Mouse (Mus musculus) bone marrow macrophage, adult 2 months (primary cell): ENCODE measurements around the gene Ctdsp2. TPM values are rescaled to one million over a fixed set of nuclear protein-coding genes. Genes with fewer than 3 reads are reported as not detected.

Experiments
- H3K27ac ChIP-seq: 2 replicates; pipeline ENCODE4 v1.5.1; 2012; ENCODE audit warnings: low read depth, low read length; ENCODE audit not compliant: insufficient read depth
- H3K4me1 ChIP-seq: 2 replicates; pipeline ENCODE4 v1.6.1; 2012; ENCODE audit warnings: low read length; ENCODE audit not compliant: control insufficient read depth, insufficient read depth
- H3K4me3 ChIP-seq: 2 replicates; pipeline ENCODE4 v1.5.1; 2012; ENCODE audit warnings: mild to moderate bottlenecking, low read length, moderate library complexity; ENCODE audit not compliant: insufficient read depth
- CTCF ChIP-seq: IDR thresholded peaks from 2 replicates; pipeline ENCODE4 v1.5.1; 2012; ENCODE audit warnings: low read depth, mild to moderate bottlenecking, low read length, moderate library complexity
- POLR2A ChIP-seq: IDR thresholded peaks from 2 replicates; pipeline ENCODE4 v1.6.1; 2012; ENCODE audit warnings: mild to moderate bottlenecking, low read depth, low read length, borderline replicate concordance
- polyA plus RNA-seq: library from polyadenylated mRNA; stranded (reverse); fragments of >200 nt; gene quantifications from 2 replicates; pipeline ENCODE4 v1.2.4, GENCODE M21; 2012; ENCODE audit not compliant: missing spikeins, insufficient read depth, insufficient read length

Gene Ctdsp2
- polyA plus RNA-seq, 1 experiment: 123 TPM

DNA sequence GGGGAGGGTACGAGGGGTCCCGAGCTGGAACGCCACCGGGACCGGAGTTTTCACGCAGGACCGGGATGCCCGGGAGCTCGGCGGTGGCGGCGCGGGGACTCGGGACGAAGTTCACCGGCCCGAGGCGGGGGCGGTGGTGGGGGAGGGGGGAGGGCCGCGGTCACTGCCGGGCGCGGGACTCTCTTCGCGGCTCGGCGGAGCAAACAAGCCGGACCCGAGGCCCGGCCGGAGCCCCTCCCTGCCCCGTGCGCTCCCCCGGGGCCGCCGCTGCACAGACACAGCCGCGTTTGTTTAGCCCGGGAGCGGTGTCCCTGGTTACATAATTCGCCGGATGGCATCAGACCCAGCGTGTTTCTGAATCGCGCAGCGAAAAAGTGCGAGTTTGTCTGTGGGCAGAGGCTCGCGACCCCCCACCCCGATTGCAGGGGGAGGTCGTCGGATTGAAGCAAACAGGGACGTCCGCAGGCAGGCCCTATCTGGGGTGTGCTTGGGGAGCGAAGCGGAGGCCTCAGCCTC is 1.2 kb downstream of the Ctdsp2 start:
- Histone ChIP-seq H3K4me1 (peaks cover 39% of the 10 kb centered on the region), H3K4me3 (peak overlapping the region; percentile 81), H3K27ac (no peak overlapping the region)
- TF ChIP-seq CTCF (no peak), POLR2A (no peak)

DNA sequence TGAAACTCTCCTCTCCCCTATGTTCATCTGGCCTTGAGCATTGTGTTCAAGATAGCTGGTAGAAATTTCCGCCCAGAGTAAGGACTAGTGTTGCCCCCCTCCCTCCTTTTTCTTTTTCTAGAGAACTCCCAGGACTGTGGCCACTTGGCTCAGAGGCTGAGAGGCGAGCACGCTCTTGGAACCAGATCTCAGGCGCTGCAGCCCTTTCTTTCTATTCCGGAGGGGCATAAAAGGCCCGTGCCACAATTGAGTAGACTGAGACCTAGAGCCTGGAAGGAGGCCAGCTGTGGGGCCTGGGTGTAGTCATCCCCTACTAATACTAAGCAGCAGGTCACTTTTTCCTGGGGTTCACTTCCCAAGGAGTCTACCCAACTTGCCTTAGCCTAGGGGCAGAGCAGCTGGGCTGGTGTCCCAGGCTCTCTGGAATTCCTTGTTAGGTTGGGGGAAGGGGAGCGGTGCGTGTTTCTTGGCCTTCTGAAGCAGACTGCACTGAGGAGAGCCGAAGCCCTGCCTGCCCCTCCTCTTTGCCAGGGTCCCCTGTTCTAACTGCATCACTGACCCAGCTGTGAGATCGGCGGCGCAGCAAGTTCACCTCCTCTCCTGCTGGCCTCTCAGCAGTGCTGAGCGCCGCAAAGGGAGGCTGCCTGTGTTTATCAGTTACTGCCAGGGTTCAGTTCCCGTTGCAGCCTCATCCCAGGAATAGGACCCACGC is 1.9 kb downstream of the Ctdsp2 start:
- Histone ChIP-seq H3K4me1 (peaks cover 45% of the 10 kb centered on the region), H3K4me3 (peak overlapping the region; percentile 81), H3K27ac (no peak overlapping the region)
- TF ChIP-seq CTCF (no peak), POLR2A (no peak)

DNA sequence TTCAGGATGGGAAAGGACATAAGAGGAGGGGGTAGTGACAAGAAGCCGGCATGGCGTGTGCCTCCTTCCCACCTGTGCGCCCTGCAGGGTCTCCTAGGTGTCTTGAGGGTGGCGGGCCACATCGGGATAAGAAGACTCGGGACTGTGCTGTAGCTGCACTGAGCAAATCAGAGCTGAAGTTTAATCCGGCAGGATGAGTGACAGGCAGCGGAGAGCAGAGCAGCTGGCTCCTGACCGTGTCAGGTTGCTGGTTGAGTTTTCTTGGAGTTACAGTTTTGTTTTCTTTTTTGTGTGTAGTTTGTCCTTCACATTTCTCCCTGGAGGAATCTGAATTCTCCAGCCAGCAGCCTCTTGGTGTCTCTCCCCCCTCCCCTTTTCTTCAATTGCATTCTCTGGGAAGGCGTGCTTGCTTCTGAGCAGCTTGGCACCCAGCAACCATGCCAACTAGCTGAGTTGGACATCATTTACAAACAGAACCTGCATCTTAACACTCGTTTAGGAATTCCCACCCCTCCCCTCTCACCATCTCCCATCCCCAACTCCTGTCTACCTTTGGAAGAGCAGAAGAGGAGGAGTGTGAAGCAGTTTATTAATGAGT is 2.5 kb downstream of the Ctdsp2 start:
- Histone ChIP-seq H3K27ac (no peak overlapping the region), H3K4me3 (peak overlapping the region; percentile 81; the same call in 1 of the 2 replicates), H3K4me1 (peaks cover 47% of the 10 kb centered on the region)
- TF ChIP-seq POLR2A: no peak
- TF ChIP-seq CTCF: no peak

DNA sequence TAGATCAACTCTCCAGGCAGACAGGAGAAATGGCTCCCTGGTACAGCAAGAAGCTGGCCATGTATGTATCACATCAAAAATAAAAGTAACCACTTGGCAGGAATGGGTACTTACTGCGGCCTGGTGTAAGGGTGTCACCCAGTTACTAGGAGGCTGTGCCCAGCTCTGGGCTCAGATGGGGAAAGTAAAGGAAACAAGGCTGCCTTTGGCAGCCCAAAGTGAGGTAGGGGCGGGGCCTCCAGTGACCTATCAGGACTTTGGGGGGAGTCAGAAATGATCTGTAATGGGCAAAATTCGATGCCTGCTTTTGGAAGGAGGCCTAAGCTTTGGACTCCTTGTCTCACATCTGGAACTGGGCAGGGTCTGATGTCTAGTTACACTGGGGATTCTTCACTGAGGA is 3.2 kb downstream of the Ctdsp2 start:
- TF ChIP-seq POLR2A: no peak
- TF ChIP-seq CTCF: no peak
- H3K27ac ChIP-seq: no peak overlapping the region
- H3K4me1 ChIP-seq: peaks cover 54% of the 10 kb centered on the region
- no peak overlapping the region for H3K4me3 ChIP-seq

DNA sequence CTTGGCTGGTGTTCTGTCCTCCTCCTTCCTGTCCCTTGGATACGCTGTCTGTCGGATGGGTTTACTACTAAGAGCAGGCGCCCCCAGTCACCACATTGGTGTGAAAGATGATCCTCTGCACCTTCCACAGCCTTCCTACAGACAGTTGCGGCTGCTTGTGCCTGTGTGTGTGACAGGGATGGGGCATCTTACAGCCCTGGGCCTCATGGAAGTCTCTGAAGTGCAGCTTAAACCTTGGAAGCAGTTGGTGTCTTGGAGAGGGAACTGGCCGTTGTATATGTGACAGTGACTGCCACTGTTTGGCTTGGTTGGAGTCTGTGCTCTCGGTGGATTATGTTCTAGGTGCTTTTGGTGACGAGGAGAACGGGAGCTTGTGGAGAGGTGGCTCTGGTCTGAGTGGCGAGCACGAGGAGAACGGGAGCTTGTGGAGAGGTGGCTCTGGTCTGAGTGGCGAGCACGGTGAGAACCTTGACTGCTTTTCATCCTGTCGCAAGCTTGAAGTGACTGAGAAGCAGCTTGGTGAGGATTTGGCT is 4.7 kb downstream of the Ctdsp2 start:
- H3K27ac ChIP-seq: no peak overlapping the region
- no peak for TF ChIP-seq CTCF
- no peak for TF ChIP-seq POLR2A
- H3K4me1 ChIP-seq: peaks cover 69% of the 10 kb centered on the region
- no peak overlapping the region for H3K4me3 ChIP-seq

DNA sequence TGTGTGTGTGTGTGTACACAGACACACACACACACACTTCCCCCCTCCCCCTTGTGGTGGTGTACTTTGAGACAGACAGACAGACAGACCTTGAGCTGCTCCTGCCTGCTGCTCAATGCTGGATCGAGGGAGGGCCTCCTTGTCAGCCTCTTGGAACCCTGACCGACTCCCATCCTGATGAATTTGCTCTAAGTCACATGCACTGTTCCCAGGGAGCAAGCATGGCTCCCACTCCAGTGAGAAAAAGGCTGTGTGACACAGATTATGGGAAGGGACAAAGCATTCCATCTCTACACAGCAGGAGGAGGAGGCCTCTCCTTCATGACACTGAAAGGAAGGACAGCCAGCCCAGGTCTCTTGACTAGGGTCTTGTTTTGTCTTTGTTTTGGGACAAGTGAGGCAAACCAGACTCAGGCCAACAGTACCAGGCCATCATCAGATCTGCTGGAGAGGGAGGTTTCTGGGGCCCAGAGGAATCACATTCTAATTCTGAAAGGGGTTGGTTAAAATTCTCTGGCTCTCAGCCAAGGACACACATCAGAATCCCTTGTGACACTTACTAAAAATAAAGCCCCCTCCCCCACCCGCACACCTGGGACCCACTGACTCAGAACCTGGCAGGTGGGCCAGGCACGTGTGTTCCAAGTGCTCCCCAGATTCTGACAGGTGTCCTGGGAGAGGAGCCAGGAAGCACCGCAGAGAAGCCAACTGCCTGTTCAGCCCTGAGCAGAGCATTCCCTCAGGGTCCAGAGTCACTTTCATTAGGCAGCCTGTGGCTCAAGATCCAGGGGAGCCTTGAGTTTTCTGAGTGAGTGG is 5.9 kb downstream of the Ctdsp2 start:
- Histone ChIP-seq H3K4me1 (peaks cover 78% of the 10 kb centered on the region), H3K4me3 (no peak overlapping the region), H3K27ac (no peak overlapping the region)
- no peak for TF ChIP-seq CTCF
- no peak for TF ChIP-seq POLR2A

DNA sequence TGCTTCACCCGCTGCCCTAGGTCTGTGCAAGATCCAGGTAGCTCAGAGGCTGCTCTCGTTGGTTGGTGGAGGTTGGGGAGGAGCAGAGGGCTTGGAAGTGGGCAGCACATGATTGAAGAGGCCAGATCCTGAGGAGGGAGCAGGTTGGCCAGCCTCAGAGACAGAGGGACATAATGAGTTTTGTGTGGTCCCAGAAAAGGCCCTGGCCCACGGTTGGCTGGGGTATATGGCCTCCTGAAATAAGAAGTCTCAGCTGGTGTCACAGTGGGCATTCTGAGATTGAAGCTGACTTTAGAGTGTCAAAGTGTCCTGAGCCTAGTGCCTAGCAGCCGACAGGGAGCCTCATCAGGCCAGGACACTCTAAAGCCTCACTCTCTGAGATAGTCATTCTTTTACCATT is 6.6 kb downstream of the Ctdsp2 start:
- Histone ChIP-seq H3K4me3 (no peak overlapping the region), H3K27ac (no peak overlapping the region), H3K4me1 (peaks cover 81% of the 10 kb centered on the region)
- no peak for TF ChIP-seq POLR2A
- no peak for TF ChIP-seq CTCF

DNA sequence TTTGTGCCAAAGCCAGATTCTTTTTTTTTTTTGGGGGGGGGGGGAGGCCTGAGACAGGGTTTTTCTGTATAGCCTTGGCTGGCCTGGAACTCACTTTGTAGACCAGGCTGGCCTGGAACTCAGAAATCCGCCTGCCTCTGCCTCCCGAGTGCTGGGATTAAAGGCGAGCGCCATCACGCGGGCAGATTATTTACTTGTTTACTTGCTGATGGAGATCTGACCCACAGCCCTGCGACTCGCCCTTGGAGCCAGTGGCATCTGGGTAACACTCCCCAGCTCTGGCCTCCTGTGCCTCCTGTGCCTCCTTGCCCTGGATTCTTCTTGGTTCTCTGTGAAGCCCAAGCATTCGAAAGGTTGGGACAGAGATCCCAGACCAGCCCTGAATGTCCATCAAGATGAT is 7.1 kb downstream of the Ctdsp2 start:
- Histone ChIP-seq H3K27ac (no peak overlapping the region), H3K4me1 (peaks cover 81% of the 10 kb centered on the region), H3K4me3 (no peak overlapping the region)
- TF ChIP-seq POLR2A (no peak), CTCF (no peak)

DNA sequence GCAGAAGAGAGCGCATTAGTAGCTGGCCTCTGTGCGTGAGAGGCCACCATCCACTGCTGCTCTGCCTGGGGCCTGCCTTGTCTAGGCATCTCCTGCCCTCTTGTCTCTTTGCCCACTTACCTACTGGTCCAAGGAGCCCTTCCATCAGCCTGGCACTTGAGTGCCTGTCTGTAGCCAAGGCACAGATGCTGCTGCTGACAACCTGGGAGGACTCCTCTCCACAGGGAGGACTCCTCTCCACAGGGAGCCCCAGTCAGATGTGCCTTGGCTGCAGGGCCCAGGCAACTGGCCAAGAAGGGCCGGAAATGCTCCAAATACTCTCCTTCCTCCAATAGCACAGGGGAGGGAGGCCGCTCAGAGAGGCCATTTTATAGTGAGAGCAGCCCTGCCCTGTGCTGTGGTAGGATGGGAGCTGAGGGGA is 8.0 kb downstream of the Ctdsp2 start:
- Histone ChIP-seq H3K27ac (peak overlapping the region; percentile 68), H3K4me1 (peaks cover 73% of the 10 kb centered on the region), H3K4me3 (no peak overlapping the region)
- TF ChIP-seq CTCF (no peak), POLR2A (no peak)
